Mouse (Mus musculus) spleen, adult 2 months (tissue): ENCODE measurements around the gene Nedd9.

Experiments
- CTCF ChIP-seq: fragments of 200-500 bp; IDR thresholded peaks from 2 replicates; pipeline ENCODE4 v1.5.1; 2011; ENCODE audit warnings: mild to moderate bottlenecking, inconsistent platforms; ENCODE audit not compliant: insufficient read depth, insufficient read length, insufficient replicate concordance; ENCODE audit errors: extremely low read depth
- POLR2A ChIP-seq: fragments of 200-500 bp; IDR thresholded peaks from 2 replicates; pipeline ENCODE4 v1.6.1; 2011; ENCODE audit warnings: low read depth, low read length, inconsistent platforms

DNA sequence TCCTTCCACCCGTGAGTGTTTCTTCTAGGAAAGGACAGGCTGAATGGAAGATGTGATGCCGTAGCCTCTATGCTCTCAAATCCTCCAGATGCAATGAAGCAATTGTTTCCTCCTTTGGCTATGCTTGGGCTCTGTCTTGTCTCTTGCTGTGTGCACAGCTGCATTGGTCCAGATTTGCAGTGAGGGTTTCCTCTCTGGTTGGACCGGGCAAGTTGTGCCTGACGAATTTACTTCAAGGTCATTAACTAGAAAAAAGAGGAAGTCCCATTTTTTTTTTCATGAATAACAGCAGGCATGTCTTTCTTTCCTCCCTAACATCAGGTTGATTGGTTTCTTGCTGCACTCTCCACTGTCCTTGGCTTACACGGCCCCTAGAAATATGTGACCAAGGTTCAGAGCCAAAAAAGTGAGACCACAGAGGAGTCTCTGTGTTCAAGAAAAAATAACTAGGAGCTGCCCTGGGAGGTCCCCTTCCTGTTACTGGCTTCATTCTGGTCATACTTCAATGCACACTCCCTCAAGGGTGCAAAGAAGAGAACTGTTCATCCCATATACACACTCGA, 84.6 kb downstream of the Nedd9 start:
- TF ChIP-seq POLR2A: no peak
- no peak for TF ChIP-seq CTCF
